Mouse (Mus musculus): ENCODE measurements at regions not wholly inside any gene's neighbourhood (a gene's known extent, or its start where the extent isn't known, plus 50 kb on each side); places are given as distances from the start of the nearest gene placed in this dataset.

GRCm38 (mm10) chr11:27833736-27834135 is 505.9 kb downstream of the Gm6685 start:
- intact Hi-C loops (cut with DNase I; ENCODE audit: low total_unique reads): no loop called here
- no peak for DNase-seq

DNA sequence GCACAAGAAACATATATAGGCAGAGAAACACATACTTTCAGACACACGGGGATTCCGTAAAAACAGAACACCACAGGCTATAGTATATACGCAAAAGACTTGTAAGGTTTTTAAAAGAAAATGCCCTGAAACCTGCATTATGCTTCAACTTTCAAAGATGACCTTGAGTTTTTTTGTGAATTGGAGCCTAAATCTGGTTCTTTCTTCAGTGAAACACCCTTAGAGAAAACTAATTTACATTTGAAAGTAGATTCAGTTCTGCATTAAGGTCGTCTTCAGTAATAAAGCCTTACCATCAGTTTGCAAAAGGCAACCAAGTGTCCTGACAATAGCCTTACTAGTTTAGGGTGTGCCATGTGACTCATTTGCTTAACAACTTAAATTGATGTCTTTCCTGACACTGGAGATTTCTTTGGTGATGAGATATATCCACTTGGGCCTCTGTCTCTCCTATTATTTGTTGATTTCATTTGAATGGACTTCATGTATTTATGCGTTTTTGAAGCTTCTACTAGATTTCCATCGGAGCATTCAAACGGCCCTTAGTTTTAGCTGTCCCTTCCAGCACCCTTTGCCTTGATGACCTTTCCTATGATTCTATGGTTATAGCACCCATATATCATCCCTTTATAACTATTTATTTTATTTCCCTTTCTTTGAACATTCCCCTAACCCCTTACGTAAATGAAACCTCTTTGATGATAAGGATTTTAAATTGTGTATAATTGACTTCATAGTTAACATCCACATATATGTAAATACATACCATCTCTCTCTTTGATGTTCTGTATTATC is 539.6 kb downstream of the Gm6685 start:
- intact Hi-C loops (cut with DNase I; ENCODE audit: low total_unique reads): no loop called here
- no peak for DNase-seq

GRCm38 (mm10) chr11:27753913-27754218 is 585.8 kb downstream of the Gm6685 start:
- intact Hi-C loops (cut with DNase I; ENCODE audit: low total_unique reads): no loop called here
- DNase-seq: no peak

- intact Hi-C loops (cut with DNase I; ENCODE audit: low total_unique reads): no loop called here
These were observed 586.3 kb downstream of the Gm6685 start for GRCm38 (mm10) chr11:27753212-27753912.

DNA sequence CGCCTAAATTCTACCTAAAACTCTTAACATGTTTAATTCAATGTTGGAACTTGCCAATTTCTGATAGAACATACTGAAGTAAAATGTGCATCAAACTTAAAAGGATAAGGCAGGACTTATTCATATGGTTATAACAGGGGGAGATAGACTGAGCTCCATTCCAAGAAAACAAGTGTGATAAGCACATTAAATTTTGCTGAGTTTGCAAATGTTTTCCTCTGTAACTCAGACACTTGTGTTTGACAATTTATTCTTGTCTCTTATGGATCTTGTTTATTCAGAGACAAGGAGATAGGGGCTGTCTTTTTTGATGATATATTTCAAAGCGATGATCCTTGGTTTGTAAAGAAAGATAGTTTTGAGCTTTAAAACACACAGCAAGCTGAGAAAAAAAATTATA is 613.6 kb downstream of the Gm6685 start:
- intact Hi-C loops (cut with DNase I; ENCODE audit: low total_unique reads): no loop called here
- no peak for DNase-seq

More at GRCm38 (mm10) chr11:27753212-27753912, 586.3 kb downstream of the Gm6685 start:
- peak; percentile 11 for DNase-seq

- intact Hi-C loops (cut with DNase I; ENCODE audit: low total_unique reads): no loop called here
- DNase-seq: no peak
These were observed 618.3 kb downstream of the Gm6685 start for GRCm38 (mm10) chr11:27721346-27721745.

DNA sequence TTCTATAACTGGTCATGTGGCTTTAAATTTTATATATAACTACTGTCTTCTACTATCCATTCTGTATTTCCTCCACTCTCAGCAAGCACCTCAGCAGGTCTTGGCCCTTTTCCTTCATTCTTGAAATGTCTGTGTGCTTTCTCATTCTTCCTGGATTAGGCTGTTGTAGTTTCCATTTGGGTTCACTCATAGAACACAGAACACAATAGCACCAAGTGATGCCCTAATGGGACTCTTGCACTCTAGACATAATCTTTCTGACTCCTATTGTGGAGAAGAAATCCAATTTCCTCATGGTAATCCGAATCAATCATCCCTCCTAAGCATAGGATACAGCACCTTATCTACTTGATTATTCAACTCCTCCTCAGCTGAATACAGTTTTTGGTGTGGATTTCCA is 667.2 kb downstream of the Gm6685 start:
- no peak for DNase-seq
- intact Hi-C loops (cut with DNase I; ENCODE audit: low total_unique reads): no loop called here
